In the genomic region with DNA sequence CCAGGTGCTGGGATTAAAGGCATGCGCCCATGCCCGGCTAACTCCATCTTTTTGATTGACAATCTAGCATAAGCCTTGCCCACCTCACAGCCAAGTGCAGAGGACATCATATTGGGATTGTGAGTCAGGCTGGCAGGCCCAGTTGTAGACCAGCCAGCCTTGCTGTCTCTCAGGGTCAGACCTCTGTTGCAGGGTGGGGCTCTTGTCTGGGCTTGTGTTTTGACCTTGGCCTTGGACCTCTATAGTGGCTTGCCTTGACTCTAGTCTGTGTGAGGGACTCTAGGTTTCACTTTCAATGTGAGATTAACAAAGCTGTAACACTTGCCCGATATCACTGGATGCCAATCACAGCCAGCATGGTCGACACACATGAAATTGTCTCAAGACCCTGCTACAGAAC, we compare ENCODE assay signal across 24 mouse cellular contexts. TPM values are rescaled to one million over a fixed set of nuclear protein-coding genes. Genes with fewer than 3 reads are reported as not detected.
DNase-seq lines count a peak whose midpoint lies in the region; ATAC-seq and TF ChIP-seq lines count a peak whose summit lies in the region.
"Had no signal": no experiment of that assay in that cellular context is flagged by ENCODE, and none has a peak within 500 bp of the region (broad histone marks: within the 10 kb centered on the region; RNA-seq: fewer than 3 reads in every experiment).

No protein-coding gene starts in this region.

- H3K36me3 ChIP-seq in E14TG2a.4 (ENCODE audit: insufficient read depth, low read length) (peaks cover 71% of the 10 kb centered on the region), ES-Bruce4 (ENCODE audit: control insufficient read depth, insufficient read depth, low read length, poor library complexity, severe bottlenecking) (peaks cover 3% of the 10 kb centered on the region; the same call in 1 of the 2 replicates)
- H3K36me3 ChIP-seq in intestine, postnatal 0 days (ENCODE audit: control insufficient read depth, insufficient read depth) = peaks cover 58% of the 10 kb centered on the region

- H3K27ac ChIP-seq in ES-Bruce4 (ENCODE audit: insufficient read depth, low read length) = peak overlapping the region; percentile 83
- H3K27ac ChIP-seq in intestine, postnatal 0 days (ENCODE audit: low read depth, low read length) = no peak overlapping the region
- H3K27ac ChIP-seq: embryonic facial prominence, embryonic 10.5 days; forebrain, embryonic 13.5 days; heart, embryonic 13.5 days; hindbrain, embryonic 12.5 days had no signal

- peak overlapping the region; percentile 49 for H3K4me3 ChIP-seq in E14TG2a.4 (replicated peaks; ENCODE audit: low read length)
- H3K4me3 ChIP-seq in ES-Bruce4 (ENCODE audit: low read depth, low read length) = no peak overlapping the region
- no peak overlapping the region for H3K4me3 ChIP-seq in intestine, postnatal 0 days (ENCODE audit: low read depth, low read length)
- H3K4me3 ChIP-seq: embryonic facial prominence, embryonic 10.5 days; forebrain, embryonic 13.5 days; heart, embryonic 13.5 days; hindbrain, embryonic 12.5 days had no signal

- intact Hi-C loops in heart, postnatal 10 days (cut with DNase I) = no loop called here

- H3K9me3 ChIP-seq in E14TG2a.4 (ENCODE audit: low read length) (no peaks in the 10 kb centered on the region), ES-Bruce4 (replicated peaks; ENCODE audit: control insufficient read depth, insufficient read depth, low read length, poor library complexity, severe bottlenecking) (no peaks in the 10 kb centered on the region)
- H3K9me3 ChIP-seq in intestine, postnatal 0 days (ENCODE audit: control insufficient read depth) = no peaks in the 10 kb centered on the region
- H3K9me3 ChIP-seq: embryonic facial prominence, embryonic 10.5 days; forebrain, embryonic 13.5 days; heart, embryonic 13.5 days; hindbrain, embryonic 12.5 days had no signal

- ATAC-seq in intestine, postnatal 0 days = peak; percentile 23; the same call in 1 of the 2 replicates
- ATAC-seq in megakaryocyte-erythroid progenitor cell, adult 5-6 weeks (replicated peaks; ENCODE audit: low FRiP score, low TSS enrichment, poor library complexity, severe bottlenecking) = no peak
- ATAC-seq: forebrain, embryonic 13.5 days; forebrain, postnatal 0 days; hindbrain, embryonic 16.5 days; inflammation-experienced regulatory T-cells, adult 6 months had no signal

- no peak overlapping the region for H3K4me2 ChIP-seq in intestine, postnatal 0 days (replicated peaks; ENCODE audit: low read depth)
- H3K4me2 ChIP-seq: forebrain, embryonic 13.5 days; heart, embryonic 13.5 days; hindbrain, embryonic 12.5 days had no signal

- DNase-seq in adrenal gland, postnatal 14 days = peak; percentile 66
- DNase-seq in layer of hippocampus, adult 8-10 months (ENCODE audit: low spot score in 2 of 2) = no peak
- DNase-seq in heart, postnatal 10 days = no peak
- DNase-seq: cerebellum, adult 2 months; cerebellum, postnatal 10 days; forebrain, postnatal 0 days; gastrocnemius, postnatal 14 days; heart, postnatal 4 days; kidney, adult 8-10 months had no signal

- H3K9ac ChIP-seq in ES-Bruce4 (ENCODE audit: low read depth, poor library complexity, severe bottlenecking) = no peak overlapping the region
- no peak overlapping the region for H3K9ac ChIP-seq in intestine, postnatal 0 days (ENCODE audit: low read depth, low read length)
- H3K9ac ChIP-seq: forebrain, embryonic 13.5 days; forebrain, postnatal 0 days; heart, embryonic 13.5 days; hindbrain, embryonic 12.5 days had no signal

- TF ChIP-seq EP300 in ES-Bruce4 (IDR thresholded peaks at IDR 0.05; ENCODE audit: insufficient read depth, low read depth, low read length) = peak; percentile 39; the same call in 1 of the 2 replicates

- TF ChIP-seq POLR2A in ES-Bruce4 (IDR thresholded peaks at IDR 0.05; ENCODE audit: insufficient read depth, low read length) = no peak

- TF ChIP-seq CTCF in E14TG2a.4 (conservative IDR thresholded peaks at IDR 0.05; ENCODE audit: low read length) (no peak), ES-Bruce4 (IDR thresholded peaks at IDR 0.05; ENCODE audit: low read depth, low read length) (no peak)
- no peak for TF ChIP-seq CTCF in intestine, postnatal 0 days (IDR thresholded peaks at IDR 0.05; ENCODE audit: low read depth)

- WGBS in intestine, postnatal 0 days = 72% methylated on average over 4 of the region's 4 CpGs

- H3K4me1 ChIP-seq in E14TG2a.4 (replicated peaks; ENCODE audit: low read depth, low read length) (peaks cover 96% of the 10 kb centered on the region), ES-Bruce4 (ENCODE audit: control insufficient read depth, insufficient read depth, low read length) (peaks cover 11% of the 10 kb centered on the region)
- H3K4me1 ChIP-seq in intestine, postnatal 0 days (replicated peaks; ENCODE audit: control insufficient read depth, insufficient read depth, low read length) = no peaks in the 10 kb centered on the region
- H3K4me1 ChIP-seq: embryonic facial prominence, embryonic 10.5 days had no signal

- no peaks in the 10 kb centered on the region for H3K27me3 ChIP-seq in E14TG2a.4 (ENCODE audit: insufficient read depth, low read length)
- H3K27me3 ChIP-seq in ES-Bruce4 (ENCODE audit: control insufficient read depth, insufficient read depth, low read length, poor library complexity, severe bottlenecking) = no peaks in the 10 kb centered on the region
- H3K27me3 ChIP-seq in intestine, postnatal 0 days (replicated peaks; ENCODE audit: control insufficient read depth, insufficient read depth, low read length) = no peaks in the 10 kb centered on the region
- H3K27me3 ChIP-seq: forebrain, embryonic 13.5 days; heart, embryonic 13.5 days; hindbrain, embryonic 12.5 days had no signal

RNA-seq across cellular contexts. Expression of gene Mta1, which starts 16.1 kb away (rescaled TPM):
- polyA plus RNA-seq in ES-Bruce4 (2011; ENCODE audit: insufficient read depth, insufficient read length, low read depth, missing spikeins) = 100 and 108 TPM in 2 replicates
- total RNA-seq in adrenal gland, postnatal 14 days (2021) = 83.7 and 94.0 TPM in 2 replicates
- polyA plus RNA-seq in intestine, postnatal 0 days (2015; fragmentation: Nextera tagmentation; extraction: Ambion mirVana) = 4.9 and 5.6 TPM in 2 replicates
- 10 to 100 TPM; 70.5 to 74.8 (median 72.0) TPM for total RNA-seq in layer of hippocampus, adult 8-10 months (2022)
- 131 and 142 TPM in 2 replicates for total RNA-seq in megakaryocyte-erythroid progenitor cell, adult 5-6 weeks (2014; fragmentation: Nextera tagmentation)
- 30.7 and 54.1 TPM in 2 replicates for total RNA-seq in megakaryocyte-erythroid progenitor cell, adult 5-6 weeks (2017)
- 10 to 100 TPM; 50.1 TPM for total RNA-seq in heart, postnatal 10 days (2021)

RNA-seq across cellular contexts. Expression of gene Crip2, which starts 25.9 kb away (rescaled TPM):
- polyA plus RNA-seq in ES-Bruce4 (2011; ENCODE audit: insufficient read depth, insufficient read length, low read depth, missing spikeins) = 87.1 and 96.6 TPM in 2 replicates
- total RNA-seq in adrenal gland, postnatal 14 days (2021) = 152 and 174 TPM in 2 replicates
- polyA plus RNA-seq in intestine, postnatal 0 days (2015; fragmentation: Nextera tagmentation; extraction: Ambion mirVana) = 90.4 and 96.8 TPM in 2 replicates
- total RNA-seq in layer of hippocampus, adult 8-10 months (2022) = 10 to 100 TPM; 75.5 to 95.0 (median 89.1) TPM
- total RNA-seq in megakaryocyte-erythroid progenitor cell, adult 5-6 weeks (2014; fragmentation: Nextera tagmentation) = 26.1 and 45.9 TPM in 2 replicates
- total RNA-seq in megakaryocyte-erythroid progenitor cell, adult 5-6 weeks (2017) = 11.6 and 18.2 TPM in 2 replicates
- total RNA-seq in heart, postnatal 10 days (2021) = 1,000 to 10,000 TPM; 1,259 to 1,405 TPM

RNA-seq across cellular contexts. Expression of gene Crip1, which starts 32.0 kb away (rescaled TPM):
- polyA plus RNA-seq in ES-Bruce4 (2011; ENCODE audit: insufficient read depth, insufficient read length, low read depth, missing spikeins) = 78.5 and 79.5 TPM in 2 replicates
- 79.4 and 132 TPM in 2 replicates for total RNA-seq in adrenal gland, postnatal 14 days (2021)
- polyA plus RNA-seq in intestine, postnatal 0 days (2015; fragmentation: Nextera tagmentation; extraction: Ambion mirVana) = 1,918 and 1,992 TPM in 2 replicates
- total RNA-seq in layer of hippocampus, adult 8-10 months (2022) = 10 to 100 TPM; 10.9 to 27.6 (median 18.7) TPM
- 248 and 286 TPM in 2 replicates for total RNA-seq in megakaryocyte-erythroid progenitor cell, adult 5-6 weeks (2014; fragmentation: Nextera tagmentation)
- total RNA-seq in megakaryocyte-erythroid progenitor cell, adult 5-6 weeks (2017) = 191 and 258 TPM in 2 replicates
- total RNA-seq in heart, postnatal 10 days (2021) = 100 to 1,000 TPM; 260 to 267 TPM

RNA-seq across cellular contexts. Expression of gene Tex22, which starts 39.8 kb away (rescaled TPM):
- polyA plus RNA-seq in ES-Bruce4 (2011; ENCODE audit: insufficient read depth, insufficient read length, low read depth, missing spikeins) = not detected in 2 replicates
- total RNA-seq in adrenal gland, postnatal 14 days (2021) = 0.37 and 0.49 TPM in 2 replicates
- polyA plus RNA-seq in intestine, postnatal 0 days (2015; fragmentation: Nextera tagmentation; extraction: Ambion mirVana) = not detected in 2 replicates
- under 1 TPM; 0.34 to 0.87 (median 0.60) TPM for total RNA-seq in layer of hippocampus, adult 8-10 months (2022)
- total RNA-seq in megakaryocyte-erythroid progenitor cell, adult 5-6 weeks (2014; fragmentation: Nextera tagmentation) = 2.6 TPM in 1 of 2 replicates, not detected in the other
- total RNA-seq in megakaryocyte-erythroid progenitor cell, adult 5-6 weeks (2017) = not detected in 2 replicates
- under 1 TPM in 1 of 2 experiments, not detected in 1; 0.41 TPM for total RNA-seq in heart, postnatal 10 days (2021)
- total RNA-seq: granulocyte monocyte progenitor cell, adult 5-6 weeks; heart, adult 8-10 months had no signal
- polyA plus RNA-seq: embryonic facial prominence, embryonic 10.5 days; embryonic facial prominence, embryonic 14.5 days; forebrain, embryonic 13.5 days; forebrain, postnatal 0 days; heart, embryonic 13.5 days; heart, postnatal 0 days; hindbrain, embryonic 12.5 days; hindbrain, embryonic 16.5 days had no signal

RNA-seq across cellular contexts. Expression of gene Tedc1, which starts 42.1 kb away (rescaled TPM):
- polyA plus RNA-seq in ES-Bruce4 (2011; ENCODE audit: insufficient read depth, insufficient read length, low read depth, missing spikeins) = 24.5 and 38.2 TPM in 2 replicates
- 3.1 and 3.7 TPM in 2 replicates for total RNA-seq in adrenal gland, postnatal 14 days (2021)
- 5.5 and 6.8 TPM in 2 replicates for polyA plus RNA-seq in intestine, postnatal 0 days (2015; fragmentation: Nextera tagmentation; extraction: Ambion mirVana)
- total RNA-seq in layer of hippocampus, adult 8-10 months (2022) = 1 to 10 TPM; 1.2 to 2.2 (median 1.4) TPM
- total RNA-seq in megakaryocyte-erythroid progenitor cell, adult 5-6 weeks (2014; fragmentation: Nextera tagmentation) = 13.5 and 29.1 TPM in 2 replicates
- 10.7 and 15.7 TPM in 2 replicates for total RNA-seq in megakaryocyte-erythroid progenitor cell, adult 5-6 weeks (2017)
- total RNA-seq in heart, postnatal 10 days (2021) = 1 to 10 TPM; 2.5 to 2.8 TPM
- total RNA-seq: gastrocnemius, adult 18-20 months had no signal
